Mouse (Mus musculus) T-helper 1 cell (primary cell): ENCODE measurements around the gene Gm49510.

ENCODE experiments used
- in situ Hi-C: fragments of 300-600 bp; cut with MboI, MseI; formaldehyde crosslinking; loops from one replicate; pipeline ENCODE4 v1.15.1; 2025; ENCODE audit warnings: high pct_unique_total_duplicates

Gene Gm49510

DNA sequence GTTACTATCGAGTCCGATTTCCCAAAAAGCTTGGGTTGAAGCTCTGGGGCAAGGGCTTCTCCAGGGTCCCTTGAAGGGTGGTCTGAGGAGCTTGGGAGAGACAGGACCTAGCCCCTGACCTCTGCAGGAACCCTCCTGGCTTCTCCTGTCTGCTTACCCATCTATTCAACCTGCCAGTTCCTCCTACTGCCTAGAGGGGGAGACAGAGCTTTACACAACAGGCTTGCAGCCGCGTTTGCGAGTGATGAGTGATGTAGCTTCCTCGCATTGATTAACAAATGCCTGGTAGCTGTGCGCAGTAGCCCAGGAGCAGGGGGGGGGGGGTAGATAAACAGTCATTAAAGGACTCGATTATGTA lies 16.2 kb downstream of the Gm49510 start:
- in situ Hi-C loops = no loop called here

DNA sequence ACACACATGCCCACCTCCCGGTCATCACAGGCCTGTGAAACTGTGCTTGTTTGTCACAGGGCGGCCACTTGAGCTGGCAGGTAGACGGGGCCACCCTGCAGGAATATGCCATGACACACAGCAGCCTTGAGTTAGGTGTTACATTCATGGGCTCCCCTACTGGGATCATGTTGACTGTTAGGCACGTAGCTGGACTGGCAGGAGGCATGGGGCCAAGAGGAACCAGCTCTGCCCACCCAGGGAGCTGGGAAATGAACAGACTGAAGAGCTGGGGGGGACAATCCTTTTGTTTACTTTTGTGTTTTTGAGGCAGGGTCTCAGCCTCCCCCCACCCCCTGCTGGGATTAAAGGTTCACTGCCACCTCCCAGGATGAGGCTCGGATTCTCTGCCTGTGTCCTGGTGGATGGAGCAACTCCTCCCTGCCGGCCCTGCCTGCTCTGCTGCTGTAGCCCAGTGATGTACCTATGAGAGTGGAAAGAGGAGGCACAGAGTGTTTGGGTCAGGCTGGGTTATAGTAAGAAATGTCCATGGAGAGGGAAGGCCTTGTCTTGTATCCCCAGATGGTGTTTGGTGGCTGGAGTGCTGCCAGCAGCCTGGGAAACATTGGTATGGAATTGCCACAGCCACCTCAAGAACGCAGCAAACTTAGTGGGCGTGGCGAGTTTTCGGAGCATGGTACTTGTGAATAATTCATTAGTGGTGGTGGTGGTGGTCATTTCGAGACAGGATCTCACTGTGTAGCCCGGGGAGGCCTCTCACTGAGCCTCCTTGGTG lies 16.8 kb downstream of the Gm49510 start:
- in situ Hi-C loops = no loop called here

DNA sequence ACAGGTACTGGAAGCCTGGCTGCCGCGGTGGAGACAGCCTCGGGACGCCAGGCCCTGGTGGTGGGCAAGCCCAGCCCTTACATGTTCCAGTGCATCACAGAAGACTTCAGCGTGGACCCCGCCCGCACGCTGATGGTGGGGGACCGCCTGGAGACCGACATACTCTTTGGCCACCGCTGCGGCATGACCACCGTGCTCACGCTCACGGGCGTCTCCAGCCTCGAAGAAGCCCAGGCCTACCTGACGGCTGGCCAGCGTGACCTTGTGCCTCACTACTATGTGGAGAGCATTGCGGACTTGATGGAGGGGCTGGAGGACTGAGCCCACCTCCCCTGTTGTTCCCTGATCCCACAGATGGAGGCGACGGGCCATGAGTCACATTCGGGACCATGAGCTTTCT lies 18.7 kb downstream of the Gm49510 start:
- in situ Hi-C loops = no loop called here

DNA sequence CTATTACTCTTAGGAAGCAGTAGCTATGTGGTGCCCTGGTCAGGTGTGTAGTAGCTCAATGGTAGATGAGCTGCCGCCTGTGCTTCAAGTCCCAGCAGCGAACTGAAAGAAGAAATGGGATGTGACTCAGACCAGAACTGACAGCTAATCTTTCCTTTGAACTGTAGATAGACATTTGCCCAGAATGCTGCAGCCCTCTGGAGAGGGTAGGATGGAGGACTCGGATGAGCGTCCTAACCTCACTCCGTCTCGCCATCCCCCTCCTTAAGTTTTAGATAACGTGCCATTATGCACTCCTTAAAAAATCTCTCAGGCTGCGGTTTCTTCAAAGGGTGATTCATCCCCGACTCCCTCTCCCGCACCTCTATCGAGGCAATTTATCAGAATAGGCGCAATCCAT lies 20.4 kb downstream of the Gm49510 start:
- in situ Hi-C loops = no loop called here

DNA sequence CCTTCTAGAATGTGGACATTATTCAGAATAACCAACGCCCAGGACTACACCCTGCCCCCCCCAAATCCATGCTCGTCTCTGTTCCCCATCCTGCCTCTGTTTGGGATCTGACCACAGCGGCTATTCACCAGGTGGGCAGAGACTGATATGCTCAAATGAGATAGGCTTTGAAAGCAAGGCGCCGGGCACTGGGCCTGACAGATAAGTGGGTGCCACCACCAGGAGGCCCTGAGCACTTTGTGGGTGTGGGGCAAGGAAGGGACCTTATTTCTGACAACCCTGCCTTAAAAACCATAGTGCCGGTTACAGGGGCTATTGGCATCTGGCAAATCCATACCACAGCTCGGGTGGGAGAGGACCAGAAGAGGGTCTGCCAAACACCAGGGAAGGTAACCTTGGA lies 23.2 kb downstream of the Gm49510 start:
- in situ Hi-C loops = no loop called here

DNA sequence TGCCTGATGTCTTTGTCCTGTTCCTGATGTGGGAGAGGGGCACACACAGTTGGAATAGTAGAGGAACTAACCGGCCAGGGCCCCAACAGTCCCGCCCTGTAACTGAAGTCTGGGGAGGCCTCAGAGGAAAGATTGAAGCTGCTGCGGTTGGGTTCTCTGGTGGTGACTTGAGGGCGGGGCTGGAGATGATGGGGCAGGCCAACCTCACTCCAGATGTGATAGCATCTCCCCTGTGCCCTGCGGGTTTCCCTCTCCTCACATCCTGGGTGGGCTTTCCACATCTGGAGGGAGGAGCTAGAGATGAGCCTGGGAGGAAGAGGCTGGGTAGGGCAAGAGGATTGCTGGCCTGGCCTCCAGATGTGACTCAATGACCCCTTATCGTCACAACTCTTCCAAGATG lies 24.1 kb downstream of the Gm49510 start:
- in situ Hi-C loops = no loop called here

DNA sequence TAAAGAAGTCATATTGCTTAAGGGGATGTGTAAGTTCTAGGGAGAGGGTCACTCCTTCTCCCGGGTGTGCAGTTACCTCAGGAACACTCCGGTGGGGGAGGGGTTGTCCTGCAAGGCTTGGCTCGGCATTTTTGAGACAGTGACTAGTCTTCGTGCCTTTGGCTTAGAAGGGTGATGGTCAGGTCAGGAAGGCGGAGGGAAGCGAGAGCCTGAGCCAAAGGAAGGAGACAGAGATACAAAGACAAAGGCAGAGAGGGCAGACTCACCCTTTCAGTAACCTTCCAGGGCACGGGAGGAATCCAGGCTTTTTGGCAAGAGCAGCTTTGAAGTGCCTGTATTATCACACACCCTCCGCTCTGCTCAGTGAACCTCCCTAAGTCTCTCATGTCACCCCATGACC lies 25.7 kb downstream of the Gm49510 start:
- in situ Hi-C loops = no loop called here

DNA sequence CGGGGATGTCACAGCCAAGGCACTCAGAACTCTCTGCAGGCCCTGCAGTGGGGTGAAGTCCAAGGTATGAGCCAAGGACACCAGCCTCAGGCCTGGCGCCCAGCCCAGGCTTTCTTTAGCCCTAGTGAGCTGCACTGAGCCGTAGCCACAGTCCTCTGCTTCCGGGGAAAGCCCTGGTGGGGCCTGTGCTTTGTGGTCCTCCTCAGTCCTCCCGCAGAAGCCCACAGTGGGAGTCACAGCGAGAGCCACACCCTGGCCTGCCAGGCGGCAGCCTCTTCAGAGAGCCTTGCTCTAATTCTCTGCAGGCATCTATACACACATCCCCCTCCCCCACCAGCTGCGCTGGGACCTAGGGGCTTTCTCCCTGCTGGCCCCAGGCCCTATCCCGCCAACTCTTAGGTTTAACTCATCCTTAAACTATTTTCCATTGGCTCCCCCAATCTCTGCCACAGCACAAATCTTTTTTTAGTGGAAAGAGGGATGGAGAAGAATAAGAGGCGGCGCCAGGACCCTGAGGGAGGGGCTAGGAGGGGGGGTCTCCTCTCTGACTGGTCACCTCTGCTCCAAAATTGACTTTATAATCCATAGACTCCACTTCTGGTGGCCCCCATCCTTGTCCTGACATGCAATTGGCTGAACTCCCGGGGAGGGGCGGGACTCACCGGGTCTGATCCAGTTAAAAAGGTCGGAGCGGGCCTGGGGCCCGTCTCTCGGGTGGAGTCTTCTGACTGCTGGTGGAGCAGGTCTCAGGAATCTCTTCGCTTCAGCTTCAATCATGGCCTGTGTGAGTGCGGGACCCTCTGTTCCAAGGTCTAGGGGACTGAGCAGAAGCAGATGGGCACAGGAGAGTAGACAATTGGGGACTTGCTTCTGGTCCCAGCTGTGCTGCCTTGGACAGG lies 26.8 kb downstream of the Gm49510 start, which contains the start of gene Lgals1:
Gene Lgals1 (plus strand): TSS at position 705 of the 899 bp plus-strand sequence.
- in situ Hi-C loops = no loop called here

DNA sequence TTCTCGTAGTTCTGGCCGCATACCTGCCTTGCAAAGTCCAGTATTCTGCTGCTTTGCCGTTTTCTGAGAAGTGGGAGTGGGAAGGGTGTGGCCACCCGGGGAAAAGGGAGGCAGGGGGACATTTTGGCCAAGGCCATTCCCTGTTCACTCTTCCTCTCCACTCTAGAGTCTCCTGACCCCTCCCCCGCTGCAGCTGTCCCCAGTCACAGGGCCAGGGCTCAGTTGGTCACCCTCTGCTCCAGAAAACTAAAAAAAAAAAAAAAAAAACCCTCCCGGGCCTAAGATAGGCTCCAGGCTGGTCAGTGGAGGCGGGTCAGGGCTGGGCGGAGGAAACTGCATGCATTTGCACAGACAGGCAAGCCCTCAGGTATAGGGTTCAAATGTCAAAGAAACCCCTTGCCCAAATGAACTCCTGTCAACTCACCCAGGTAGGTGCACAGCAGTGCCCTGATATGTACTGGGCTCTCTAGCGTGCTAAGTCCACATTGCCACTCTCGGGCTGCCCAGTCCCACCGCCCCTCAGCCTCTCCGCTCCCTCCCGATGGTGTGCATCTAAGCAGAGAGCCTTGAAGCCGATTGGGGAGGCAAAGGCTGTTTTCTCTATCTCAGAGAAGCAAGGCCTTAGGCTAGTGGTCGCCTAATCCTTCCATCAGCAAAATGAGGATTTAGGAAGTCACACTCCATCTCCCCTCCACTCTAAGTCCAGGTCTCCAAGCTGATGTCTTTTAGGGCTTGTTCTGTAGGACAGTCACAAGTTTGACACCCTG lies 27.7 kb downstream of the Gm49510 start:
- in situ Hi-C loops = no loop called here

DNA sequence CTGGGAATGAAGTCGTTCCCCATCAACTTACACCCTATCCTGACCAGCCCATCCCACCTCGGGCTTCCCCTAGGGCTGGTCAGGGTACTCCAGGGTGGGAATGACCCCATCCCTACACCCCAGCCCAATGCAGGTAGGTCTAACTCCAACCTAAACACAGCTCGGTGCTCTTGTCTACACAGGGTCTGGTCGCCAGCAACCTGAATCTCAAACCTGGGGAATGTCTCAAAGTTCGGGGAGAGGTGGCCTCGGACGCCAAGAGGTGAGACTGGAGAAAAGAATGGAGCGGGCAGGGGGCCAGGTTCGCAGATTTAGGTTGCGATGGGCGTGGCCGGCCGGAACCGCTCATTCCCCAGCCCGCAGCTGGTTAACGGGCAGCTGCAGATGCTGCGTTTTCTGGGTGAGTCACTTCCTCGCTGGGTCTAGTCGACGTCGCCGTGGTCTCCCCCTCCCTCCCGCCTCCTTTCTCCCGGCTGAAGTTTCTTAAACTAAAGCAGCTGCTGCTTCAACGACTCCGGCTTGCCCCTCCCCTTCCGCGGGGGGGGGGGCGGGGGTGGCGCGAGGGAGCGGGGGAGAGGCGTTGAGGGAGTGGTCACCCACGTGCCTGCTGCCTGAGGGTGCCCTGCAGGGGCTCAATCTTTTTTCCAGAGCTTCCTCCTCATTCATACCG lies 28.5 kb downstream of the Gm49510 start:
- in situ Hi-C loops = no loop called here

DNA sequence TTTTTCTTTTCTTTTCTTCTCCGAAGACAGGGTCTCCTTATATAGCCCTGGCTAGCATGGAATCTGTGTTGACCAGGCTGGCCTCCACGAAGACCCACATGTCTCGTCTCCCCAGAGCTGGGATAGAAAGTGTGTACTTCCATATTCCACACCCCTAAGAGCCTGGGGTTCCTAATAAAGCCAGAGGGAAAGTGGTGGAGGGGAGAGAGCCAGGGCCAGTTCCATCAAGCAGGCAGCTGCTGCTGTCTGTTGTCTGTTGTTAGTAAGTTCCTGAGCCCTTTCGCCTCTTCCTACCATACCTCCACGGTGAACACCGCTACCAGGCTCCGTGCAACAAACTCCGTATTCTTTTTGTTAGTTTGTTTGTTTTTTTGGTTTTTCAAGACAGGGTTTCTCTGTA lies 29.1 kb downstream of the Gm49510 start:
- in situ Hi-C loops = no loop called here

DNA sequence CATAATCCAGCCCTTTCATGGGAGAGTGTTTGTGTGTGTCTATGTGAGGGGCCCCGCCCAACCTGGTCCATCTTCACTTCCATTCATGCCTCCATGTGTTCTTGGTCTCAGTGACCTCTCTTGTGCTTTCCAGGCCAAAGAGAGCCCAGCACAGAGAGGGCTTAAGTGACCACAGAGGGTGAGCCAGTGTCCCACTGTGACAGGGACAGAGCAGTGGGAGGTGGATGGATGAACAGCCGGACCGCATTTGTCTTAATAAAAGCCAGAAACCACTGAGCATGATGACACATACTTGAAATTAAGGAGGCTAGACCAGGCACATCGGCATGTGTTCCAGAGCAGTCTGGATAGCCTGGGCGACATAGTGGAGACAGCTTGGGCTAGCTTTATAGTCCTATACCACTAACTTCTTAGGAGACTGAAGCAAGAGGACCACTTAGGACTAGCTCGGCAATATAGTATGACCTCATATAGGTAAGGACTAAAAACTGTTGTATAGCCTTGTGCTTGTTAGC lies 30.8 kb downstream of the Gm49510 start:
- in situ Hi-C loops = no loop called here

DNA sequence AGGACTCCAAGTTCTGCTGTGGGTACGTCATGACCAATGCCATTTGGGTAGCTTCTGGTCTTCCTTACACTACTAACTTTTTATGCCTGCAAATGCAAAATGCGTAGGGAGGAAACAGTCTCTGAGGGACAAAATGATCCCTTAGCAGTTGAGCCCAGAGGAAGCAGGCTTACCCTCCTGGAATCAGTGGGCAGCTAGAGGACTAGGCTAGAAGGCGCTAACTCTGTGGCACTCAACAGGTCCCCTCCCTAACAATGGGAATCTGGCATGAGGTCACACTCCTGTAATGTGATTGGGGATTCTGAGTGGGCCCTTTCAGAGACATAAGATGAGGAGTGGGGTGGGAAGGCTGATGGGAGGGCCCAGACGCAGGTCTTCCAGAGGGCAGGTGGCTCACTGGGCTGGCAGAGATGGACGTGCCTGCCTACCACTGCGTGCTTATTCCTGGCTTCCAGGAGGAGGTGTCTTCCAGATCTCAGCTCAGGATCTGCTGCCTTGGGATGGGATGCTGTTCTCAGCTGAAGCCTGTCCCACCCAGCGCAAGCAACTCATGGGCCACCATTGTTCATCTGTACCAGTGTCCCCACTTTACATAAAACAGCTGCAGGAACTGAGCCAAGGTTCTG lies 31.4 kb downstream of the Gm49510 start:
- in situ Hi-C loops = no loop called here

DNA sequence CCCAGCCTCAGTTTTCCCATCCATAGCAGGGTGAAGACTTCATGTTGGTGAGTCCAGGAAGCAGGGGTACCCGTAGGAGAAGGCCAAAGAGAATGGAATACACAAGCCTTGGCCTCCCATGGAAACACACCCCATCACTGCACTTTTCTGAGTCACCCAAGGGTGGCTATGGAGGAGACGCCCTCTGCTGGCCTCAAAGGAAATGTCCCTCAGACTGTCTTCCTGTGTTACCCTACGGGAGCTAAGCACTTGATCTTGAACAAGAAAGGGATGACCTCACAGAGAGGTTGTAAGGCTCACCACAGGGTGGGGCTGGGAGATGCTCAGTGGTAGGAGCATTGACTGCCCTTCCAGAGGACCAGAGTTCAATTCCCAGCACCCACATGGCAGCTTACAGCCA lies 32.1 kb downstream of the Gm49510 start:
- in situ Hi-C loops = no loop called here

DNA sequence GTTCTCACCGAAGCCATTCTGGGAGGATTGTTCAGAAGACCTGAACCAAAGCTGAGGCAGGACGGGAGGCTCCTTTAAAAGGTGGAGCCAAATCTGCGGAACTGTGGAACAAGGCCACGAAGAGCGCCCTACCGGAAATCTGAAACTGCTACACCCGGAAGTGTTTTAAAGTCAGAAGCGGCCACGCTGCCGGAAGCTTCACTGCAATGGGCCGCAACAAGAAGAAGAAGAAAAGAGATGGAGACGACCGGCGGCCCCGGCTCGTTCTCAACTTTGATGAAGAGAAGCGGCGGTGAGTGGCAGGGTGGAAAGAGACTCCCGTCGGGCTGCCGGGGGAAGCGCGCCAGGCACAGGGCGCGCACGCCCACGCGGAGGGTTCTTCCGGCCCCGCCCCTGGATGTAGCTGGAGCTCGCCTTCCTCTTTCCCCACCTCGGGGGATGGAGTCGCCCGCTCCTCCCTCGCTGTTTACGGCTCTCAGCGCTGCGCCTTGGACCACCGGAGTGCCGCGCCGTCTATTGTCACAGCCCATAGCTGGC lies 35.4 kb downstream of the Gm49510 start, which contains the start of gene Nol12:
Gene Nol12 (plus strand): TSS at position 150 of the 537 bp plus-strand sequence.
- in situ Hi-C loops = no loop called here

DNA sequence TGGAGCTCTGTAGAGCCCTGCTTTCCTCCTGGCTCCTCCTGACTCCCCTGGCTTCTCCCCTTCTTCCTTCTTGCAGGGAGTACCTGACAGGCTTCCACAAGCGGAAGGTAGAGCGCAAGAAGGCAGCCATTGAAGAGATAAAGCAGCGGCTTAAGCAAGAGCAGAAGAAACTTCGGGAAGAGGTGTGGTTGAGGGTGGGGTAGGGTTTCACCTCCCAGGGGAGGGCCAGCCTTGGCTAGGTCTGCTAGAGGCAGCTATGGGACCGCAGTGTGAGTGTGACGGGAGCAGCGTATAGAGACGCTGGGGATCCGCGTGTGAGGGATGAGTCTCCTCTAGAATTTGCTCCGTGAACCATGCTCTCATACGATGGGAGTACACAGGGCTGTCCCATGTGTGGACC lies 36.9 kb downstream of the Gm49510 start:
- in situ Hi-C loops = no loop called here

DNA sequence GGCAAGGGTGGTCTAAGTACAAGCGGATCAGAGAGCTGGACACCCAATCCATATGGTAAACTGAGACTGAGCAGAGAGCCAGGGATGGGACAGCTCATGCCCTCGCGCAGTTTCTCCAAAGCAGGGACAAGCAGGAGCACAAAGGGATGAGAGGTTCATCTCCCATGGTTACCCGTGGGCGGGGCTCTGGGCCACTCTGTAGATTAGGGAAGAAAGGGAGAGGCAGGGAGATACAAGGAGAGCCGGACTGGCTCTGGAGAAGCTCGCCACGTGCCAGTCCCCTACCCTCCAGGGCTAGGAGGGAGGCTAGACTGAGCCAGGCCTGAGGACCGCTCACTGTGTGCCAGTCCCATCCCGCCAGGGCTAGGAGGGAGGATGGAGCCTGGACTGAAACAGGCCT lies 37.8 kb downstream of the Gm49510 start:
- in situ Hi-C loops = no loop called here

DNA sequence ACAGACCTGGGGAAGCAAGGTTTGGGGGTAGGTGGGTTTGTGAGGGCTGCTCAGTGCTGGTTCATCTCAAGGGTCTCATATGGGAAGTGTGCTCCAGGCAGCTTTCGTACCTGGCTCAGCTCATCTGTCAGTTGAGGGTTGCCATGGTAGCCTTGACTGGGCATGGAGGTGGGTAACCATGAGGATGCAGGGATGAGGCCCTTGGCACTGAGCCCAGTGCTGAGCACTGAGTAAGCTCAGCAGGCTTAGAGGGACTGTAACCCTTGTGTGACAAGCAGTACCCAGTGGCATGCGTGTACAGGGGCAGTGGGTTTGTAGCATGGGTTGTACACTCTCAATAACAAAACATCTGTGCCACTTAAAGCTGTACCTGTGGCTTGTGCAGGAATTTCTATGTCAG lies 38.5 kb downstream of the Gm49510 start:
- in situ Hi-C loops = no loop called here

DNA sequence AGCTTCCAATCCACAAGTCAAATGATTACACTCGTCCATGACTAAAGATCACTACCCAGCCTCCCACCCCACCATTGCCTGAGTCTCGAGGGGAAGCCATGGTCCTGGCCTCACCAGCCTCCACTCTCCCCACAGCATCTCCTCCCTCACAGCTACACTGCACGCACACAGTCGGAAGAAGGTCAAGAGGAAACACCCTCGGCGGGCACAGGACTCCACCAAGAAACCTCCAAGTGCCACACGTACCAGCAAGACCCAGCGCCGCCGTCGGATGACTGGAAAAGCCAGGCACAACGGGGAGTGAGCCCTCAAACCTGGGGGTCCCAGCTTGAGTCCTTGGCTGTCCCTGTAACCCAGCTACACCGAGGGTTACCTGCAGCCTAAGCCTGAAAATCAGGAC lies 40.9 kb downstream of the Gm49510 start:
- in situ Hi-C loops = no loop called here

DNA sequence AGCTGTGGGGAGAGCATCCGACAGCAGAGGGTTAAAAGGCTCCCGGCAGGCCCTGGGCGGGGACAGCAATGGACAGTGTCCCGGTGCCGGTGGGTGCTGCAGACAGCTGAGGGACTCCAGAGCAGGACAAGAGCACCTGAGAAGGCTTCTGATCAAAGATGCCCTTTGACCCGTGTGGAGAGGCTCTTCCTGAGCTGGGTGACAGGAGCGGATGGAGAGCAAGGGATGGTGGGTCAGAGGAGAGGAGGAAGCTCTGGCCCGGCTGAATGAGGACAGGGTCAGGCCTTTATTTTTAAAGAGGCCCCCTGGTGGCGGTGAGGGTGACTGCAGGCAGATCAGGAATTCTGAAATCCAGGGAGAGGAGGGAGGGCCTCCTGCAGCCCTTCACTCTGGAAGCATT lies 43.2 kb downstream of the Gm49510 start:
- in situ Hi-C loops = no loop called here

DNA sequence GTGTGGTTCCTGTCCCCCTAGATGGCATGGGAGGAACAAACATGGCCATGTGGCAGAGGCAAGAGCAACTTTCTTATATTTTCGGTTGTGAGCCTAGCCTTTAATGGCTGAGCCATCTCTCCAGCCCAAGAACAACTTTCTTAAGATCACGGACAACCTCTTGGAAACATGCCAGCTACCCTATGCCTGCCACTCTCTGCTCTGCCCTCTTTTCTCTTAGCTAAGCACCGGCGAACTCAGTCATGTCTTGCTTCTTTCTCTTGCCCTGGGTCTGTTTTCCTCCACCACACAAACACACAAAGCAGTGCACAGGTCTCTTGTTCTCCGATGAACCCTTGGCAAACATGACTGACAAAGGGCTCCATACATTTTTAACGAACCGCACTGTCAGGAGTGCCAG lies 46.8 kb downstream of the Gm49510 start:
- in situ Hi-C loops = no loop called here
